Comparison of ENCODE assay signal across 30 mouse cellular contexts in the genomic region with DNA sequence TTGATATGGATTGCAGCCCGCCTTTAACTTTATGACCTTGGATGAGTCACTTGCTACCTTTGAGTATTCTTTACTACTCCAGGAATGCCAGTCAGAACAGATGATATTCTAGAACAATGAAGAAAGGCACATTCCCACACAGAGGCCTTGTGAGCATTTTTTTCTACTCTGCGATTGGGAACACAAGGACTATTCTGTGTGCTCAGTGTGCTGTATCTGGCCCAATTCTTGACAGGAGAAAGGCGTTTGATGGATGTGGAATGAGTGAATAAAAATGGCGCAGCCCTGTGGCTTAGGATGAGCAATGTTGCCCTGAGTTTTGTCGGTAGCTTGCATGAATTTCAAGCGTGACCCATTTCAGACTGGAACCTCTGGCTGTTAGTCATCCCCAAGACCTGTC.
"Had no signal": no experiment of that assay in that cellular context is flagged by ENCODE, and none has a peak within 500 bp of the region (broad histone marks: within the 10 kb centered on the region; RNA-seq: fewer than 3 reads in every experiment).

No protein-coding gene starts in this region.

- DNase-seq: heart, postnatal 10 days; heart, postnatal 14 days; heart, postnatal 36 days; heart, postnatal 4 days; kidney, adult 11 months; kidney, adult 18-20 months; kidney, adult 2 months; kidney, adult 8-10 months; kidney, adult 9 months; kidney, postnatal 10 days; kidney, postnatal 14 days; kidney, postnatal 25 days; kidney, postnatal 36 days; kidney, postnatal 4 days; layer of hippocampus, adult 9-11 months; layer of hippocampus, postnatal 36 days had no signal

- H3K4me3 ChIP-seq: heart, embryonic 12.5 days; heart, embryonic 13.5 days; heart, embryonic 15.5 days; hindbrain, embryonic 10.5 days; hindbrain, embryonic 12.5 days; hindbrain, embryonic 13.5 days; hindbrain, embryonic 15.5 days; intestine, embryonic 15.5 days; kidney, embryonic 15.5 days; layer of hippocampus, adult 2 months; left cerebral cortex, adult 2 months had no signal

- H3K4me1 ChIP-seq: heart, embryonic 12.5 days; heart, embryonic 13.5 days; heart, embryonic 15.5 days; hindbrain, embryonic 12.5 days; hindbrain, embryonic 13.5 days; hindbrain, embryonic 15.5 days; intestine, embryonic 15.5 days; kidney, embryonic 15.5 days had no signal

- H3K27me3 ChIP-seq: heart, embryonic 12.5 days; heart, embryonic 13.5 days; heart, embryonic 15.5 days; hindbrain, embryonic 12.5 days; hindbrain, embryonic 13.5 days; hindbrain, embryonic 15.5 days; intestine, embryonic 15.5 days; kidney, embryonic 15.5 days had no signal

- H3K27ac ChIP-seq: heart, embryonic 13.5 days; heart, embryonic 15.5 days; hindbrain, embryonic 10.5 days; hindbrain, embryonic 12.5 days; hindbrain, embryonic 13.5 days; hindbrain, embryonic 14.5 days; hindbrain, embryonic 15.5 days; hindbrain, postnatal 0 days; intestine, embryonic 15.5 days; kidney, embryonic 15.5 days; kidney, postnatal 0 days; layer of hippocampus, adult 2 months; left cerebral cortex, adult 2 months had no signal

- H3K36me3 ChIP-seq: heart, embryonic 12.5 days; heart, embryonic 13.5 days; heart, embryonic 15.5 days; hindbrain, embryonic 10.5 days; hindbrain, embryonic 12.5 days; hindbrain, embryonic 13.5 days; hindbrain, embryonic 15.5 days; intestine, embryonic 15.5 days; kidney, embryonic 15.5 days had no signal
